Mouse (Mus musculus) E14TG2a.4 (cell line): Measurements from ENCODE around the gene Rin3.

Source experiments
- CTCF ChIP-seq: conservative IDR thresholded peaks from 2 replicates; pipeline ENCODE4 v1.5.1; 2014; ENCODE audit warnings: low read length
- NANOG ChIP-seq: IDR thresholded peaks from 2 replicates; pipeline ENCODE4 v1.6.1; 2014; ENCODE audit warnings: borderline replicate concordance, low read length, mixed read lengths
- POU5F1 ChIP-seq: IDR thresholded peaks from 2 replicates; pipeline ENCODE4 v1.6.1; 2014; ENCODE audit warnings: low read length, borderline replicate concordance

DNA sequence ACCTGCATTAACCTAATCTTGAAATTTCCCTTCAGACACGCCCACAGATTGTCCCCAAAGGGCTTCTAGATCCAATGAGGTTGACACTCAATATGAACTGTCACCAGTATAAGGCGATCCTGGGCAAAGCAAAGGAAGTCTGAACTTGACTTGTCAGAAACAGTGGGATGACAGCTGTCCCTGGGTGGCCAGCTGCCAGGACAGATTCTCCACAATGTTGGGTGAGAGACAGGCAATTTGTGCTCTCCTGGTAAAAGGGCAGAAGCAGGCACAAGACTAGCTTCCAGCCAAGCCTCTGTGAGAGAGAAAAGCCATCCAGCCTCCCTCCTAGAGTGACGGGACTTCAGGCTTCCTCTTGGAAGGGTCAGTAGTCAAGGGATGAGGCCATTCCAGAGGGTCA is 89.5 kb downstream of the Rin3 start:
- TF ChIP-seq CTCF (no peak), POU5F1 (no peak), NANOG (no peak)
